Mouse (Mus musculus) heart, postnatal 36 days (tissue): ENCODE data around the gene Npy5r. TPM values are rescaled to one million over a fixed set of nuclear protein-coding genes. Genes with fewer than 3 reads are reported as not detected.
A peak's percentile ranks its signal among the peaks of the same experiment; 100 is the strongest.

Experiments used
- DNase-seq, 2 experiments: peaks; one replicate each; pipeline ENCODE4 v3.0.0; 2021 to 2022
- intact Hi-C: fragments of 180-260 bp; cut with DNase I; formaldehyde crosslinking; loops from one replicate; pipeline ENCODE4 v1.15.1; 2025
- total RNA-seq, 2 experiments: library from RNA; stranded (reverse); gene quantifications; 2 replicates each; pipeline ENCODE4 v1.2.3; 2021

Gene Npy5r
- not detected for total RNA-seq

GRCm38 (mm10) chr8:66687511-66688329, at the start of gene Npy5r:
Npy5r (minus strand) TSS chr8:66688128.
- intact Hi-C loops = no loop called here
- no peak for DNase-seq

- DNase-seq = no peak
- intact Hi-C loops = no loop called here
Measured at GRCm38 (mm10) chr8:66731957-66732356, 44.0 kb upstream of the Npy5r start.

GRCm38 (mm10) chr8:66729446-66729845, 41.5 kb upstream of the Npy5r start:
- DNase-seq = no peak
- intact Hi-C loops = no loop called here

GRCm38 (mm10) chr8:66722835-66723234, 34.9 kb upstream of the Npy5r start:
- intact Hi-C loops = no loop called here
- DNase-seq = no peak

GRCm38 (mm10) chr8:66714324-66714975, 26.5 kb upstream of the Npy5r start:
- intact Hi-C loops = no loop called here
- DNase-seq = no peak

- intact Hi-C loops = loop anchor here (5.0 kb wide), 1 partner anchor 319 kb away; no protein-coding TSS in a partner anchor
- no peak for DNase-seq
Measured at GRCm38 (mm10) chr8:66698782-66699181, 10.9 kb upstream of the Npy5r start.

- intact Hi-C loops = loop anchor here (5.0 kb wide), 1 partner anchor 319 kb away; no protein-coding TSS in a partner anchor
- DNase-seq = no peak
Measured at GRCm38 (mm10) chr8:66698011-66698410, 10.1 kb upstream of the Npy5r start.

GRCm38 (mm10) chr8:66696970-66697843, 9.3 kb upstream of the Npy5r start, which contains the start of gene Npy1r:
Npy1r (plus strand) TSS chr8:66697192.
- intact Hi-C loops = loop anchor here (2.0 to 5.0 kb wide), 3 partner anchors 220 to 708 kb away; no protein-coding TSS in a partner anchor
- peak; percentile 31 to 34 for DNase-seq

- intact Hi-C loops = no loop called here
- no peak for DNase-seq
Measured at GRCm38 (mm10) chr8:66690402-66690801, 2.5 kb upstream of the Npy5r start.

GRCm38 (mm10) chr8:66688799-66689198, 871 bp upstream of the Npy5r start:
- DNase-seq = no peak
- intact Hi-C loops = no loop called here

- intact Hi-C loops = no loop called here
Measured at GRCm38 (mm10) chr8:66688395-66688794, 467 bp upstream of the Npy5r start.

GRCm38 (mm10) chr8:66681261-66681660, 6.7 kb downstream of the Npy5r start:
- intact Hi-C loops = no loop called here

More at GRCm38 (mm10) chr8:66688395-66688794, 467 bp upstream of the Npy5r start:
- no peak for DNase-seq

GRCm38 (mm10) chr8:66630721-66631120, 57.2 kb downstream of the Npy5r start:
- no peak for DNase-seq
- intact Hi-C loops = no loop called here

More at GRCm38 (mm10) chr8:66681261-66681660, 6.7 kb downstream of the Npy5r start:
- no peak for DNase-seq

Other genes with a start within 250 kb of the Npy5r start
- gene Tma16, start 201.6 kb downstream of the Npy5r start, total RNA-seq = 1 to 10 TPM; 4.1 to 4.2 TPM
- gene Tktl2, start 176.4 kb downstream of the Npy5r start, total RNA-seq = not detected
- gene Npy1r, start 9.1 kb upstream of the Npy5r start, total RNA-seq = 1 to 10 TPM; 1.2 to 1.4 TPM
- gene Naf1, start 172.1 kb upstream of the Npy5r start, total RNA-seq = 1 to 10 TPM; 4.5 to 5.0 TPM